Mouse (Mus musculus) bone marrow, adult 2 months (tissue): Measurements from ENCODE around the gene Rbm28.

Experiments used
- CTCF ChIP-seq: fragments of 200-500 bp; IDR thresholded peaks from 2 replicates; pipeline ENCODE4 v1.5.1; 2011; ENCODE audit warnings: low read length, control low read depth; ENCODE audit not compliant: control insufficient read depth, insufficient read depth
- POLR2A ChIP-seq: fragments of 200-500 bp; IDR thresholded peaks from 2 replicates; pipeline ENCODE4 v1.6.1; 2011; ENCODE audit warnings: low read depth, mild to moderate bottlenecking, control low read depth, low read length, borderline replicate concordance; ENCODE audit not compliant: control insufficient read depth

DNA sequence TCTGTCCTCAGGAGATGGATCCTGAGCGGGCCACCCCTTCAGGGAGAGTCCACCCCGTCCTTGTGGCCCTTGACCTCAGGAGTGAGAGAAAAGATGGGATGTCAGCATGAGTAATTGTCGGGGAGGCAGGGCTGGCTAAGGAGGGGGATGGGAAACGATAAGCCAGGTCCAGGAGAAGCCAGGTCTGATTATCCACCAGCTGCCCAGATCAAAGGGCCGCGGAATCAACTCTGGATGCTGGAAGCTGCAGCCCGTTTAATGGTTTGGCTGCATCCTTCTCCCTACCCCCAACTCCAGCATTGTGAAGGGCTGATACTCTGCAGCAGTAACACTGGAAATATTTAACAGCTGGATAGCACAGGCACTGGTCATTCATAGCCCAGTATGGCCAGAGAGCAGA is 9.6 kb upstream of the Rbm28 start:
- no peak for TF ChIP-seq CTCF
- no peak for TF ChIP-seq POLR2A
